Mouse (Mus musculus) heart, postnatal 25 days (tissue): ENCODE results near the gene Fgf11. TPM values are rescaled to one million over a fixed set of nuclear protein-coding genes. Genes with fewer than 3 reads are reported as not detected.

Experiments used
- DNase-seq: peaks from one replicate; pipeline ENCODE4 v3.0.0; 2022; ENCODE audit warnings: low spot score
- intact Hi-C: fragments of 180-260 bp; cut with DNase I; formaldehyde crosslinking; loops from one replicate; pipeline ENCODE4 v1.15.1; 2025
- total RNA-seq, 2 experiments: library from RNA; stranded (reverse); gene quantifications; 2 replicates each; pipeline ENCODE4 v1.2.3; 2021

Gene Fgf11
- 1 to 10 TPM; 2.2 to 2.4 TPM for total RNA-seq

DNA sequence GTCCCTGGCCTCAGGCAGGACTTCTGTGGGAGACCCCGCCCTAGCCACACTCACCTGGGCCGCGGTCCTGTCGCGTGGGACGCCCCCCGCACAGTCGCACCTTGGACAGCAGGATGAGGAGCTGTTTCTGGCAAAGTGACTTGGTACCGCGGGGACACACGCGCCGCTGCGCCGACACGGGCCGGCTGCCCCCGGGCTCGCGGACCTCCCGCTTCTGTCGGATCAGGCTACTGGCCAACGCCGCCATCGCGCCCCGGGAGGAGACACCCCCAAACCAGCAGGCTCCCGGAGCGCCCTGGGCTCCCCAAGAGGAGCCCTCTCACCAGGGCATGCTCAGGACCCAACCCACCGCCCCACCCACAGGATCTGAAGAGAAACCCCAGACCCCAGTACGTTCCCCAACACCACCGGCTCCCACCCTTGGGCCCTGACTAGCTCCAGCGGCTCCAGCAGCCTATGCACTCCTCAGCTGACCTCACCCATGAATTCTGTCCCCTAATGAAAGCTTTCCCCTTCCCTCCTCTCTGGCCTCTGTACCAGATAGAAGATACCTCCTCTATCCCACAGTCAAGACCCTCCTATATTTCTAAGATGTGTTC is at the start of gene Fgf11:
Fgf11 (minus strand) TSS at position 479 of the 599 bp plus-strand sequence.
- no peak for DNase-seq
- intact Hi-C loops: no loop called here

DNA sequence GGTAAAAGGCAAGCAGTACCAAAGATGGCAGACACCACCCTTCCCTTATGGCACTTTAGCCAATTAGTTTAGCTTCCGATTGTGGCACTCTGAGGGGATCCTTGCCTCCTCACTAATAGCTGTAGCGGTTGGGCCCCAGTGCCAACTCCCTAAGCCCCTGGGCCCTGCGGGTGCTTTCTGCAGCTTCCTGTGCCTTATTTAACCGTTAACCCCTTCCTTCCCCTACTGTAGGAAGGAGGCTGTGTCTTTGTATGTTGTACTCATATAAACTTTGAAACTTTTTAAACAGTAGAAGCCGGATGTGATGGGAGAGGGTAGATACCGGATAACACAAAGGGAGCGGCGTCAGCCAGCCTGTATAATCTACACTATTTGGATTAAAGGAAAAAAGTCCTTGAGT is 49.1 kb upstream of the Fgf11 start:
- no peak for DNase-seq
- intact Hi-C loops: no loop called here

DNA sequence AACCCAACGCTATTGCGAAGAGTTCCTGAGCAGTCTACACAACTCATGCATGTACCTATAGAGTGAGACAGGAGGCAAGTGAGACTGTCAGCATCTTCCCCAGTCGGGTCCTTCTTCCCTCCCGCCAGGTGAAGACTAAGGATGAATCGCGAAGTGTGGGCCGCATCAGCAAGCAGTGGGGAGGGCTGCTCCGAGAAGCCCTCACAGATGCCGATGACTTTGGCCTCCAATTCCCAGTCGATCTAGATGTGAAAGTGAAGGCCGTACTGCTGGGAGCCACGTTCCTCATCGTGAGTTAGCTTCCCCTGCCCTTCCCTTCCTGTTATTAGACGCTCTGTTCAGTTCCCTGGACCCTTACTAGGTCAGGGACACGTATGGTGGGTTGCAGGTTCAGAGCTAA is 48.2 kb upstream of the Fgf11 start:
- intact Hi-C loops: no loop called here
- DNase-seq: no peak

DNA sequence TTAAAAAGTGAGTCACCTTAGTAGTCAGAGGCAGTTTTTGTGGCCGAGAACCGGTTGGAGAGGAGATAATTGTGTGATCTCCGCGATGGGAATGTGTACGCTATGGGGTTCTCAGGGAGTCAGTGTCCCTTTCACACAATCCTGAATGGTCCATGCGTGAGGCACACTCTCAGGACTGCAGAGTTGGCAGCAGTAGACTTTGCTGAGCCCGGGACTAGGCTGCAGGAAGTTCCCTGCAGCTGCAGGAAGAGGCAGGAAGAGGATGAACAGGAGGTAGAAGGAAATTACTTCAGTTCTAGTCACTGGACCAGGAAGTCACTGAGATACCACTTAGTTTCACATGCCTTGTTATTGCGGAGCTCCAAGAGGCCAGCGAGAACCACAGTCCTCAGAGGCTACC is 47.5 kb upstream of the Fgf11 start:
- intact Hi-C loops: no loop called here
- no peak for DNase-seq

DNA sequence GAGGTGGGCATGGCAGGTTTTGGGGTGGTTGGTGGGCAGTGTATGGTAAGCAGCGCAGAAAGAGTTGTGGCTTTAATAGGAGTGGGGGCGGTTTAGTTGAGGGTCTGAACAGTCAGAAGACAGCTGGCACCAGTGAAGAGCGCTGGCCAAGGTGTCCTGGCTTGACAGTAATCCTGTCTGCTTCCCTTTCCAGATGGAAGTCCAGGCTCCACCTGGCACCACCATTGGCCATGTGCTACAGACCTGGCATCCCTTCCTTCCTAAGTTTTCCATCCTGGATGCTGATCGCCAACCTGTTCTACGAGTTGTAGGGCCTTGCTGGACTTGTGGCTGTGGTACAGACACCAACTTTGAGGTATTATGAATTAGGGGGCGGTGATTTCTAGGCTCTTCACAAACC is 46.4 kb upstream of the Fgf11 start:
- no peak for DNase-seq
- intact Hi-C loops: no loop called here

DNA sequence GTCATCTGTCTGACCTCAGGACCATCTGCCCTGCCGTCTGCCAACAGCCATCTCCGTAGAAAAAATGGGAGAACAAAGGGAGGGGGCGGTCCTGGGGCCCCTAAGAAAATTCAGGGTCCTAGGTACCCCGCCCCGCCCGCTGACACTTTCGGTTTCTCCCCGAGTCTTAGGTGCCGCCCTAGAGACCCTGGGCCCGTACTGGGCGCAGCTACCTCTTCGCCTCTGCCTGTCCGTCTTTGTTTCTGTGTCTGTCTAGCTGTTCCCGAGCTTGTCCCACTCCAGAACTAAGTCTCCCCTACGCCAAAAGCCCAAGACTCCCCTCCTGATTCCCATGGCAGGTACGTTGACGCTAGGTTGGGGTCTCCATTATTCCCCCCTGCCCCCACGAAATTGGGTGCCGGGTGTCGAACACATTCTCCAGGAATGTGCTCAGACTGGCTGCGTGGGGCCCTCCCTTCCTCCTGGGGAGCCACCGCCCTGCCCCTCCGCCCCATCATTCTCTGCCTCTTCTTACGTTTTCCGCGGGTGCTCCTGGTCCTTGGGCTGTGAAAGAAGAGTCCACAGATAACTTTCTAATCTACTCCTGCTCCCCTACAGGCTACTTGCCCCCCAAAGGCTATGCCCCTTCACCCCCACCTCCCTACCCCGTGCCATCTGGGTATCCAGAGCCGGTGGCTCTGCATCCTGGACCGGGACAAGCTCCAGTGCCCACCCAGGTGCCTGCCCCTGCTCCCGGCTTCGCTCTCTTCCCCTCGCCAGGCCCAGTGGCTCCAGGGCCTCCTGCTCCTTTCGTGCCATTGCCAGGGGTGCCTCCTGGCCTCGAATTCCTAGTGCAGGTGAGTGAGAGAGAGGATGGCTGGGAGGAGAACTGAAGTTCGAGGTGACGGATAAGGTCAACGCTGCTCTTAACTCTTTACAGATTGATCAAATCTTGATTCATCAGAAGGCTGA is 45.4 kb upstream of the Fgf11 start:
- no peak for DNase-seq
- intact Hi-C loops: no loop called here

DNA sequence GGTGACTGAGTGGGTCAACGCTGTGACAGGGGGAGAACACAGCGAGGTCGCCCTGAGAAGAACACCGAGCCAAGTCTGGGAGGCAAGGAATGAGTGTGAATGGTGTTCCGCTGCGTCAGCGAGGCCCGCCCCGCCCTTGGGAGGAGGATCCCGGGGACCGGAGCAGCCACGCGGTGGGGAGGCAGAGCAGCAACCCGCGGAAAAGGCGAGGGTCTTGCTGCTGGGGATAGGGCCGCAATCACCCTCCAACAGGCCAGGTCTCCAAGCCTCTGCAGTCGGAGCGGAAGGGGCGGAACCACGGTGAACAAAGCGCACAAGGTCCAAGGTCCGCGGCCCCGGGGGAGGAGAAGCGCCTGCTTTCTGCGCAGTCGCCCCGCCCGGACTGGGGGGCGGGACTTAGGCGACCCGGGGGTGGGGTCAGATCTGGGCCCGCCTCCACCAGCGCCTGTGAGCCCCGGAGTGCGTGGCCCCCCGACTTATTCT is 44.6 kb upstream of the Fgf11 start, which contains the start of gene Plscr3:
Plscr3 (plus strand) TSS at position 179 of the 483 bp plus-strand sequence.
- DNase-seq: peak; percentile 85
- intact Hi-C loops: no loop called here

DNA sequence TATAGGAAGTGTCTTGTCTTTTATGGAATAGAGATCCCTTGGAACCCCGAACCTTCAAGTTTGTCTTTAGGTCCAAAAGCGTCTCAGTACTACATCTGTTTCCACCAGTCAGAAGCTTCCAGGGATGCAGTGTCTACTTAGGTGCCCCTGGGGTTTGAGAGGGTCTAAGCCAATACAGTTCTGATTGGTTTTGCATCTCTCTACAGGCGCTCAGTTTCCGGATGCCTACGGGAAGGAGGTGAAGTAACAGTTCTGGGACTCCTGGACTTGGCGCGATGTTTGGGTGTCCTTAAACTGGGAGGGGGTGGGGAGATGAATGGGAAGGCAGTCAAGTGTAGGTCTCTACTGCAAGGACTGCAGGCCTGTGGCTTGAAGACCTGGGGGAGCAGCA is 37.1 kb upstream of the Fgf11 start:
- intact Hi-C loops: no loop called here
- DNase-seq: no peak

DNA sequence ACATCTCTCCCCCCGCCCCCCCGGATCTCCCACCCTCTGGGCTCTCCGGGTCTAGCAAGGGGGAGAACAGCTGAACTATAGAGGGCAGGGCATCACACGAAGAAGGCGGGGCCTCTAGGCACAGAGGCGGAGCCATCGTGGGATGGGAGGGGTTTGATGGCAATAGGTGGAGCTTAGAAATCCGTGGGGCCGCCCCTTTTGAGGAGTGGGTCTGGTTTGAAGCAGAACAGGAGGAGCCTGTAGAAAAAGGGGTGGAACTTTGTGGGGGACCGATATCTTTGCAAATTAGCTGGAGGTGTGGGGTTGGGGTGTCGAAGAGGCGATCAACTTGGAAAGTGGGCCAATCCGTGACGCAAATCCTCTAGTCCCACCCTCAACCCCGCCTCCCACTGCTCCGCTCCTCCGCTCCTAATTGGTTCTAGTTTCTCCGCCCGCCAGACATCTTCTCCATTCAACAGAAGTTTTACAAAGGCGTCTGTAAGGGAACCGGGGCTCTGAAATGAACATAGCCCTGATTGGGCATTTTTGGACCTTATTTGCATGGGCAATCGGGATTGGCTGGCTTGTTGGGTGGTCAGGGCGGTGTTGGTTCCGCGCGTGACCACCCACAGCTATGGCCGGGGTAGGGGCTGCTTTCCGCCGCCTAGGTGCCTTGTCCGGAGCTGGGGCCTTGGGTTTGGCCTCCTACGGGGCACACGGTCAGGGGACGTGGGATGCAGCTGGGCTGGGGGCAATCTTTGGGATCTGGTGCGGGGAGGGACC is 36.5 kb upstream of the Fgf11 start, which contains the start of gene Tmem256:
Tmem256 (plus strand) TSS at position 563 of the 762 bp plus-strand sequence.
- peak; percentile 95 for DNase-seq
- intact Hi-C loops: loop anchor here (2.0 kb wide), 1 partner anchor 39 kb away; no protein-coding TSS in a partner anchor

DNA sequence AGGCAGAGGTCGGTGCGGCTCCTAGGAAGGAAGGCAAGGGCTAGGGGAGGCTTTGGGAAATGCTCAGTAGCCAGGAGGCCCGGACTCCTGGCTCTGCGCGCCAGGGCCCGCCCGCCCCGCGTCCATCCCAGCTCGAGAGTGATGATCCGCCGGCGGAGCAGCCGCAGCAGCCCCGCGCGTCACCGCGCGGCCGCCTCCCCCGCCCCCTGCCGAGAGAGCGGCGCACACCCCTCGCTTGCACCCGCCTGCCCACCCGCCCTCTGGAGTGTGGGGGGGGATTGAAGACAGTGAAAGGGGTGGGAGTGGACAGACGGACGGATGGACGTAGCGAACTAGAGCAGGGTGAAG is 35.9 kb upstream of the Fgf11 start, which contains the start of gene Nlgn2:
Nlgn2 (minus strand) TSS at position 181 of the 348 bp plus-strand sequence.
- intact Hi-C loops: loop anchor here (2.0 kb wide), 1 partner anchor 39 kb away; no protein-coding TSS in a partner anchor
- DNase-seq: no peak

DNA sequence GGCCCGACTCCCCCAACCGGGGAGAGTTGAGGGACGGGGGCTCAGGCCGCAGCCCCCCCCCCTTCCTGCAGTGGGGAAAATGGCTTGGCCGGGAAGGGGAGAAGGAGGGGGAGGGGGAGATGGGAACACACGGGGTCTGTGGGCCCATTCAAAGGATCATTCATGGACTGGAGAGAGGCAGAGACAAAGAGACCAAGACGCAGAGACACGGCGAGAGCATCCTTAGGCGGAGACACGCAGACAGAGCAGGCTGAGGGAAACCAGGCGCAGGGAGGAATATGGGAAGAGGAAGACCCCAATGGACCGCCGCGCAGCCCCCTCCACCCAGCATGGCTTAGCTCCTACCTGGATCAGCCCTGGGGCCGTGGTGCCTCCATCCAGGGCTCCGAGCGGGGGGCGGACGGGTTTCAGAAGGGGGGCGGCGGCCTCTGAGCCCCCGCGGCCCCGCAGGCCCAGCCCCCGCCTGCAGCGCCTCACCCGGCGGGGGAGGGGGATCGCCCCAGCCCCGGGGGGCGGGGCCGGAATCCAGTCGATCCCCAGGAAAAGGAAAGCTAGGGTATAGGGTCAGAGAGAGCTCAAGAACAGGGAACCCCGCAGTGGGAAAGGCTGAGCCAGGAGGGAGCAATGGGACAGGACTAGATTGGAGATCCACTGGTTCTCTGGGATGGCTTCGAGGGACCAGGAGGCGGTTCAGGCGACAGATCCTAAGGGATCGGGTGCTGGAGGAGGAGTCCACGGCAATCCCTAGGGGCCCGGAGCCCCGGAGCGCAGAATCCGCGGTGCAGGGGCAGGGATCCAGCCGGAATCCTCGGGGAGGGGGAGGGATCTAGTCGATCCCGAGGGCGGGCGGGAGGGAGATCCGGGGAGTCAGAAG is 35.3 kb upstream of the Fgf11 start:
- no peak for DNase-seq
- intact Hi-C loops: loop anchor here (2.0 kb wide), 1 partner anchor 38 kb away; no protein-coding TSS in a partner anchor

DNA sequence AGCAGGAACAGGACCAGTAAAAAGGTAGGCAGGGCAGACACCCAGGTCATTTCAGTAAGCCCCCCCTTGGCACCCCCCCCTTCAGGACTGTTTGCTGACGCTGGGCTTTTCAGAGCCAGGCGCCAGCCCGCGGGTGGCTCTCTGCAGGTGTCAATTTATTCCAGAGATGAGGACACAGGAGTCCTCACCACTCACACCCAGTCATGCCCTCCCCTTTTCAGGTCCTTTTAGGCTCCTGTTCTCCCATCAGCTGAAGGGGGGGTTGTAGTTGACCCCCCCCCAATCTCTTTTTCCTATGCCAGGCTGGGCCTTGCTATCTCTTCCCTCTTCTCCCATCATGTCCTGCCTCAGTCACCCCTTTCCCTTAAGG is 34.3 kb upstream of the Fgf11 start:
- intact Hi-C loops: loop anchor here (2.0 kb wide), 1 partner anchor 37 kb away; no protein-coding TSS in a partner anchor
- no peak for DNase-seq

DNA sequence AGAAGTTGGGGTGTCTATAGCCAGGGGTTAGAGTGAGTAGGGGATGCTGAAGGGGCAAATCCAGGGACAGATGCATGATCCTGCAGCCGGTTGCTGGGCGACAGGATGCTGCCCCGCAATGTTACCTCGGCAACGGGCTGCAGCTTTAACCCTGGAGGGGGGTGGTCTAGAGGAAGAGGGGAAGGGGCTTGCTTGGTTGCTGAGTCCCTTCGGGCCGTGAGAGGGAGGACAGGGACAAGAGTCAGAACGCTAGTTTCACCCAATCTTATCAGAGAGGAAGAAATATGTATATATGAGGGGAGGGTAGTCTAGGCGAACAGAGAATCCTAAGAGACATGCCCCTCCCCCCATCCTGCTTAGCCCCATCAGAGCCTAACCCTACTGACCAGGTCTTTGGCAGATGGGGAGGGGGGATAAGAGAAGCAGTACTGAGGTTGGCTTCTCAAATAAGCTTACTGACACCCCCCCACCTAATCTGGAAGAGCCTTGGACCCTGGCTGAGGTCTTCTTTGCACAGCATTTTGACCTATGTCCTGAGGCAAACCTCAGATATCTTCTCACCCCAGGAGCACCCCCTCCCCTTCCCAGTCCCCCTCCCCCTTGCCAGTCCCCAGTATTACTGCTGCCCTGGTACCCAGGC is 33.8 kb upstream of the Fgf11 start:
- DNase-seq: no peak
- intact Hi-C loops: no loop called here

DNA sequence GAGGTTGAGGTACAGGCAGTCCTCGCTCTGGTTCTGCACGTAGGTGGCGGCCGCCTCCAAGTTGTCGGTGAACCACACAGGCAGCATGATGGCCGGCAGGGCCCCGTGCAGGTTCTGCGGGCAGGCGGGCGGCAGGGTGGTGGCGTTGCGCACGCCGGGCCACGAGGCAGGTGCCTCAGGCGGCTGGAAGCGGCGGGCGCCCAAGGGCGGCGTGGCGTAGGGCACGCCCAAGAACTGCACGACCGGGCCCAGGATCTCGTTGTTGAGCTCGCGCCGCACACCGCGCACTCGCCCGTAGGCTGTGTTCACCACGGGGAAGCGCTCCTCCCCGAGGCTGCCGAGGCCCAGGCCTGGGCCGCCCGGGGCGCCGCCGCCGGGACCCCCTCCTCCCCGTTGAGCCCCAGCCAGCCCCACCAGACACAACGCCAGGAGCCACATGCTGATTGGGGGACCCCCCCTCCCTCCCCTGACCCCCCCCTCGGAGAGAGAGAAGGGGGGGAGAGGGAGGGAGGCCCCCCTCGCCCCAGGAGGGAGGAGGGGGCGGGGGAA is 32.4 kb upstream of the Fgf11 start:
- no peak for DNase-seq
- intact Hi-C loops: no loop called here

DNA sequence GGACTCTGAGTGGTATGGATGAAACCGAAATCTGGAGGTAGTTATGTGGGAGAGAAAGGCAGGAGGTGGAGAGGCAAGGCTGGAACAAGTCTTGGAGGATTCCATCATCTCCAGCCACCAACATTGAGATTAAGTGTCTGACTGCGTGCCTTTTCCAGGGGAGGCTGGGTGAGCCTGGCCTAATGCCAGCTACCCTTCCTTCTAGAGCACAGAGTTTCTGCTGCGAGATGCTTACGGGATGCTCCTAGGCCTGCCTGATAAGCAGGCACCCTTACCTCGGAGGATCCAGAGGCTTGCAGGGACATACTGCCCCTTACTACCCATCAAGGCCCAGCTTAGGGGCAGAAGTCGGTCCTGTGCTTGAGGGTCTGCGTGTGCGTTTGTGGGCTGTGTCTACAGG is 31.9 kb upstream of the Fgf11 start:
- intact Hi-C loops: no loop called here

DNA sequence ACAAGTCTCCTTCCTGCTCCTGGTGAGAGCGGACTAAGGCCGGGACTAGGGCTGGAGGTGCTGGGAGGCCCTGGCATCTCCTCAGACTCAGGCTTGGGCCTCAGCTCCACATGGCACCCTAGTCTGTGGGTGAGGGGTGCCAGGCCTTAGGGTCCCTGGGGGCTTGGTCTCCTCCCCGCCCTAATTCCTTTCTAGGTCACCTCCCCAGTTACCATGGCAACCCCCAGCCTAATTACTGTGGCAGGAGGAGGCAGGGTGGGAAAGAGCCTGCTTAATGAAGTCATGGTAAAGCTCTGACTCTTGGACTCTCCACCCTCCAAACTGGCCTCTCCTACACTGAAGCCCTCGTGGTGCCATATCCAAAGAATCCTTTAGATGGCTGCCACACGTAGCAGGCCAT is 27.2 kb upstream of the Fgf11 start:
- intact Hi-C loops: no loop called here
- no peak for DNase-seq

More for the DNA sequence above, 31.9 kb upstream of the Fgf11 start:
- no peak for DNase-seq

DNA sequence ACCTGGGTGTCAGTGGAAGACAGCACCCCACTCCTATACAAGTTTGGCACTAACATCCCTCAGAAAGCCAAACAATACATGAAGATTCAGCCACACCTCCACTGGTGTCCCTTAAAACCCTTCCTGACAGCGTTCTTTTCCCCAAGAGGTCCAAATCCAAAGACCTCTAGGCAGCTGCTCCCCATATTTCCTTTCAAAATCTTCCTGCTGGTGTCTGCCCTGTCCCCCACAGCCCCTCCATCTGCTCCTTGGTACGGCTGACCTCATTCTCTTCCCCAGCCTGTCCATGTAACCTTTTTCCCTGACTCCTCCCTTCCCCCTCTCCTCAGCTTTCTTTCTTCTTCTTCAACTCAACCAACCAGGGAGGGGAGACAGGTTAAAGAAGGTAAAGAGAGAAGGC is 21.8 kb upstream of the Fgf11 start:
- intact Hi-C loops: no loop called here
- no peak for DNase-seq

DNA sequence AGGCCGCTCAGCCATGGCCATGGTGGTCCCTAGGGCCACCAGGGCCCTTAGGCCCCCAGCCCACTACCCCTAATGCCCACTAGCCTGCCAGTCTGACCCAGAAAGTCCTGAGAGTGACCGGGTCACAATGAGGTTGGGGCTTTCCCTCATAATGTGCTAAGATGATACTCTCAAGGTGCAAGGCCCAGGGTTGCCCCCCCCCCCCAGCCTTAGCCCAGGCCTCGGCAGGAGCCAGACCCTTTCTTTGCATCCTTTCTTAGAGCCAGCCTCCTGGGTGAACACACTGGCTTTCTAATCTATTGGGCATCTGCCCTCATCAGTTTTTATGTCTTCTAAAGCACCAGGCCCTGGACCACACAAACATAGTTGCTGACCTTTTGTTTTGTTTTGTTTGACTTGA is 20.4 kb upstream of the Fgf11 start, which contains the start of gene Spem1:
Spem1 (minus strand) TSS at position 101 of the 400 bp plus-strand sequence.
- intact Hi-C loops: no loop called here

More for the DNA sequence above, 20.4 kb upstream of the Fgf11 start, which contains the start of gene Spem1:
- no peak for DNase-seq
